In the genomic region with DNA sequence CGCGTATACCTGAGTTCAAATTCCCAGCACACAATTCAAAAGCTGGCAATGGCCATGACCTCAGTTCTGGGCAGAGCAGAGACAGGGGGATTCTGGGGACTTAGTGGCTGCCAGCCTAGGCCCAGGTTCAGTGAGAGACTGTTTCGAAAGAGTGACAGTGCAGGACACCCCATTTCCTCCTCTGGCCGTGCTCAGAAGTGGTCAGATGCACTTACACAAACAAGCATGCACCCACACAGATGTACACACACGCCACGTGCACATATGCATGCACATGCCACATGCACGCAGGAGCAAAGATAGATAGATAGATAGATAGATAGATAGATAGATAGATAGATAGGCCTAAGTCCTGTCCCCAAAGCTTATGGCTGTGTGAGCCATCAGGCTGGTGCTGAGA, we compare ENCODE assay signal across 21 mouse cellular contexts. TPM values are rescaled to one million over a fixed set of nuclear protein-coding genes. Genes with fewer than 3 reads are reported as not detected.
DNase-seq lines count a peak whose midpoint lies in the region; ATAC-seq and TF ChIP-seq lines count a peak whose summit lies in the region.
"Had no signal": no experiment of that assay in that cellular context is flagged by ENCODE, and none has a peak within 500 bp of the region (broad histone marks: within the 10 kb centered on the region; RNA-seq: fewer than 3 reads in every experiment).

No protein-coding gene starts in this region.

- H3K4me3 ChIP-seq in kidney, adult 2 months (ENCODE audit: insufficient read depth, low read depth, low read length): no peak overlapping the region
- H3K4me3 ChIP-seq in kidney, embryonic 15.5 days (replicated peaks): no peak overlapping the region
- H3K4me3 ChIP-seq in lung, adult 2 months (replicated peaks; ENCODE audit: extremely low read depth, low read depth, low read length): no peak overlapping the region
- H3K4me3 ChIP-seq in midbrain, embryonic 14.5 days (replicated peaks; ENCODE audit: low read depth, low read length): no peak overlapping the region
- H3K4me3 ChIP-seq: embryonic facial prominence, embryonic 13.5 days; forebrain, embryonic 13.5 days; heart, embryonic 12.5 days; hindbrain, embryonic 10.5 days had no signal

- ATAC-seq in kidney, embryonic 15.5 days (replicated peaks; ENCODE audit: low FRiP score): no peak
- ATAC-seq in granulocyte monocyte progenitor cell, adult 5-6 weeks (replicated peaks; ENCODE audit: poor library complexity, severe bottlenecking): peak; percentile 70
- ATAC-seq in monocyte, adult 5-6 weeks (replicated peaks; ENCODE audit: insufficient number of reproducible peaks, low FRiP score, low TSS enrichment, poor library complexity, severe bottlenecking): peak; percentile 42
- ATAC-seq in midbrain, embryonic 14.5 days (ENCODE audit: low FRiP score, low TSS enrichment): no peak
- ATAC-seq: activated CD4-positive, CD25-positive, alpha-beta regulatory T cell, adult 4 months; forebrain, embryonic 13.5 days; forebrain, postnatal 0 days; Patski had no signal

- no peak overlapping the region for H3K4me2 ChIP-seq in kidney, embryonic 15.5 days
- no peak overlapping the region for H3K4me2 ChIP-seq in midbrain, embryonic 14.5 days (ENCODE audit: low read length)
- H3K4me2 ChIP-seq: embryonic facial prominence, embryonic 13.5 days; forebrain, embryonic 13.5 days; heart, embryonic 12.5 days; hindbrain, embryonic 14.5 days had no signal

- no peak for TF ChIP-seq CTCF in kidney, adult 2 months (conservative IDR thresholded peaks at IDR 0.05; ENCODE audit: insufficient read depth, insufficient read length, low read depth, low read length)
- no peak for TF ChIP-seq CTCF in lung, adult 2 months (IDR thresholded peaks at IDR 0.05; ENCODE audit: insufficient read depth, low read length)

- WGBS in kidney, adult 2 months: 96% methylated on average over 7 of the region's 7 CpGs
- 92% methylated on average over 7 of the region's 7 CpGs for WGBS in kidney, embryonic 15.5 days
- 86% methylated on average over 7 of the region's 7 CpGs for WGBS in lung, adult 2 months
- 89% methylated on average over 7 of the region's 7 CpGs for WGBS in midbrain, embryonic 14.5 days

- no peaks in the 10 kb centered on the region for H3K27me3 ChIP-seq in kidney, adult 2 months (replicated peaks; ENCODE audit: control insufficient read depth, insufficient read depth, low read length)
- H3K27me3 ChIP-seq in kidney, embryonic 15.5 days: no peaks in the 10 kb centered on the region
- H3K27me3 ChIP-seq in midbrain, embryonic 14.5 days (ENCODE audit: control insufficient read depth, insufficient read depth, low read length): no peaks in the 10 kb centered on the region
- H3K27me3 ChIP-seq: embryonic facial prominence, embryonic 13.5 days; forebrain, embryonic 13.5 days; heart, embryonic 12.5 days; Patski had no signal

- no peak for TF ChIP-seq POLR2A in kidney, adult 2 months (IDR thresholded peaks at IDR 0.05; ENCODE audit: low read depth, low read length)
- no peak for TF ChIP-seq POLR2A in lung, adult 2 months (IDR thresholded peaks at IDR 0.05; ENCODE audit: borderline replicate concordance, extremely low read depth, low read depth, low read length)

- no peaks in the 10 kb centered on the region for H3K36me3 ChIP-seq in kidney, adult 2 months (ENCODE audit: control insufficient read depth, insufficient read depth, low read length)
- H3K36me3 ChIP-seq in kidney, embryonic 15.5 days: no peaks in the 10 kb centered on the region
- no peaks in the 10 kb centered on the region for H3K36me3 ChIP-seq in midbrain, embryonic 14.5 days (ENCODE audit: control insufficient read depth, insufficient read depth, low read length)
- H3K36me3 ChIP-seq: embryonic facial prominence, embryonic 13.5 days; heart, embryonic 12.5 days; hindbrain, embryonic 10.5 days had no signal

- no peak overlapping the region for H3K9ac ChIP-seq in kidney, embryonic 15.5 days
- no peak overlapping the region for H3K9ac ChIP-seq in midbrain, embryonic 14.5 days (replicated peaks; ENCODE audit: low read length)
- H3K9ac ChIP-seq: embryonic facial prominence, embryonic 13.5 days; forebrain, embryonic 13.5 days; forebrain, postnatal 0 days; heart, embryonic 12.5 days; hindbrain, embryonic 14.5 days had no signal

- H3K9me3 ChIP-seq in kidney, embryonic 15.5 days (replicated peaks): no peaks in the 10 kb centered on the region
- H3K9me3 ChIP-seq in midbrain, embryonic 14.5 days (ENCODE audit: control insufficient read depth, low read length): no peaks in the 10 kb centered on the region
- H3K9me3 ChIP-seq: embryonic facial prominence, embryonic 13.5 days; forebrain, embryonic 13.5 days; heart, embryonic 12.5 days; hindbrain, embryonic 10.5 days had no signal

- H3K27ac ChIP-seq in kidney, adult 2 months (ENCODE audit: insufficient read depth, low read depth, low read length): 0 out of 2 replicates have a peak overlapping the region, but pooled peaks have one; percentile 4
- no peak overlapping the region for H3K27ac ChIP-seq in kidney, embryonic 15.5 days
- no peak overlapping the region for H3K27ac ChIP-seq in midbrain, embryonic 14.5 days (replicated peaks; ENCODE audit: low read depth, low read length)
- H3K27ac ChIP-seq: embryonic facial prominence, embryonic 13.5 days; forebrain, embryonic 13.5 days; hindbrain, embryonic 10.5 days; hindbrain, embryonic 14.5 days had no signal

- no peak for DNase-seq in kidney, adult 2 months
- DNase-seq in lung, postnatal 36 days: peak; percentile 46
- DNase-seq in lung, adult 2 months: no peak
- no peak for DNase-seq in midbrain, embryonic 14.5 days
- no peak for DNase-seq in right cerebral cortex, postnatal 4 days
- DNase-seq: adrenal gland, postnatal 14 days; cerebellum, adult 11 months; cerebellum, adult 9-11 months; cerebellum, postnatal 36 days; forebrain, postnatal 0 days; gastrocnemius, postnatal 14 days had no signal

- peaks cover 26% of the 10 kb centered on the region for H3K4me1 ChIP-seq in kidney, adult 2 months (ENCODE audit: control insufficient read depth, insufficient read depth, low read length)
- peaks cover 61% of the 10 kb centered on the region for H3K4me1 ChIP-seq in kidney, embryonic 15.5 days
- H3K4me1 ChIP-seq in lung, adult 2 months (ENCODE audit: control insufficient read depth, insufficient read depth, low read length): no peaks in the 10 kb centered on the region; the same call in 1 of the 2 replicates
- no peaks in the 10 kb centered on the region for H3K4me1 ChIP-seq in midbrain, embryonic 14.5 days (ENCODE audit: control insufficient read depth, insufficient read depth, low read length)
- H3K4me1 ChIP-seq: embryonic facial prominence, embryonic 13.5 days; forebrain, embryonic 13.5 days had no signal

RNA-seq across cellular contexts. Expression of a gene that starts 33.4 kb away (rescaled TPM):
- polyA plus RNA-seq in kidney, adult 2 months (2012; rRNA removed): 51.5 and 54.2 TPM in 2 replicates
- polyA plus RNA-seq in kidney, embryonic 15.5 days (2015; fragmentation: Nextera tagmentation; extraction: Ambion mirVana): 9.6 and 12.7 TPM in 2 replicates
- 17.7 and 20.5 TPM in 2 replicates for polyA plus RNA-seq in lung, adult 2 months (2012; rRNA removed)
- 12.3 and 19.3 TPM in 2 replicates for total RNA-seq in granulocyte monocyte progenitor cell, adult 5-6 weeks (2014; fragmentation: Nextera tagmentation)
- total RNA-seq in granulocyte monocyte progenitor cell, adult 5-6 weeks (2017): 5.0 and 13.1 TPM in 2 replicates
- total RNA-seq in monocyte, adult 5-6 weeks (2017): 107 to 198 TPM (median 140 TPM) in 3 replicates
- polyA plus RNA-seq in midbrain, embryonic 14.5 days (2014; fragmentation: Nextera tagmentation; extraction: Ambion mirVana): 16.2 and 20.4 TPM in 2 replicates

RNA-seq across cellular contexts. Expression of a gene that starts 39.1 kb away (rescaled TPM):
- 226 and 357 TPM in 2 replicates for polyA plus RNA-seq in kidney, adult 2 months (2012; rRNA removed)
- polyA plus RNA-seq in kidney, embryonic 15.5 days (2015; fragmentation: Nextera tagmentation; extraction: Ambion mirVana): 21.9 and 27.1 TPM in 2 replicates
- polyA plus RNA-seq in lung, adult 2 months (2012; rRNA removed): 32.0 and 41.7 TPM in 2 replicates
- total RNA-seq in granulocyte monocyte progenitor cell, adult 5-6 weeks (2014; fragmentation: Nextera tagmentation): 39.4 and 54.4 TPM in 2 replicates
- 21.1 and 22.0 TPM in 2 replicates for total RNA-seq in granulocyte monocyte progenitor cell, adult 5-6 weeks (2017)
- 34.1 to 52.5 TPM (median 41.5 TPM) in 3 replicates for total RNA-seq in monocyte, adult 5-6 weeks (2017)
- 15.5 and 19.2 TPM in 2 replicates for polyA plus RNA-seq in midbrain, embryonic 14.5 days (2014; fragmentation: Nextera tagmentation; extraction: Ambion mirVana)

Comparison
In these comparisons a context has a peak if more than half of its experiments do, and no peak if none do; other contexts are left out.
1. ATAC-seq: peak in granulocyte monocyte progenitor cell, adult 5-6 weeks (single experiment) and monocyte, adult 5-6 weeks (single experiment); none in kidney, embryonic 15.5 days (single experiment) and midbrain, embryonic 14.5 days (single experiment).